Mouse (Mus musculus) brain, embryonic 18.5 days (tissue): ENCODE measurements at regions not wholly inside any gene's neighbourhood (a gene's known extent, or its start where the extent isn't known, plus 50 kb on each side); places are given as distances from the start of the nearest gene placed in this dataset.

Source experiments
- DNase-seq: peaks from one replicate; pipeline ENCODE4 v3.0.0-alpha.2; 2012; ENCODE audit warnings: low read depth, low spot score

- peak; percentile 20 for DNase-seq
These were observed 1169.1 kb downstream of the Zfp704 start for GRCm38 (mm10) chr3:8440701-8441365.
